Mouse (Mus musculus) kidney, embryonic 16.5 days (tissue): ENCODE data around the gene Clec16a. TPM values are rescaled to one million over a fixed set of nuclear protein-coding genes. Genes with fewer than 3 reads are reported as not detected.

Experiments
- ATAC-seq: fragments of 200-750 bp; cut with Nextera tagmentation; 2 replicates; pipeline ENCODE4 v1.8.0; 2017; ENCODE audit warnings: moderate TSS enrichment; ENCODE audit not compliant: low FRiP score, low TSS enrichment
- H3K27ac ChIP-seq: fragments of 300-500 bp; sonication (generic); 2 replicates; pipeline ENCODE4 v1.5.1; 2014; ENCODE audit warnings: low read length
- H3K27me3 ChIP-seq: fragments of 300-500 bp; sonication (generic); 2 replicates; pipeline ENCODE4 v1.6.1; 2014; ENCODE audit warnings: low read length, control low read depth, mixed read lengths; ENCODE audit not compliant: insufficient read depth
- H3K36me3 ChIP-seq: fragments of 300-500 bp; sonication (generic); 2 replicates; pipeline ENCODE4 v1.6.1; 2014; ENCODE audit warnings: low read length, control low read depth, mixed read lengths; ENCODE audit not compliant: insufficient read depth
- H3K4me1 ChIP-seq: fragments of 300-500 bp; sonication (generic); 2 replicates; pipeline ENCODE4 v1.6.1; 2014; ENCODE audit warnings: low read length, control low read depth, mixed read lengths; ENCODE audit not compliant: insufficient read depth
- H3K4me2 ChIP-seq: fragments of 300-500 bp; sonication (generic); replicated peaks from 2 replicates; pipeline ENCODE4 v1.6.1; 2014; ENCODE audit warnings: low read depth, low read length
- H3K4me3 ChIP-seq: fragments of 300-500 bp; sonication (generic); 2 replicates; pipeline ENCODE4 v1.5.1; 2014; ENCODE audit warnings: mild to moderate bottlenecking, low read length
- H3K9ac ChIP-seq: fragments of 300-500 bp; sonication (generic); replicated peaks from 2 replicates; pipeline ENCODE4 v1.6.1; 2014; ENCODE audit warnings: low read length
- H3K9me3 ChIP-seq: fragments of 300-500 bp; sonication (generic); 2 replicates; pipeline ENCODE4 v1.6.1; 2016; ENCODE audit warnings: low read length, control low read depth
- WGBS: fragments of 180-500 bp; shearing (Covaris S2); extraction: QIAGEN DNeasy Blood & Tissue Kit; methylation state at CpG from one replicate; pipeline ENCODE4 v1.1.7; 2014; 5-methylcytosine and 5-hydroxymethylcytosine counted together
- polyA plus RNA-seq: library from polyadenylated mRNA; unstranded; fragments of >200 nt; fragmentation: Nextera tagmentation; extraction: Ambion mirVana; gene quantifications from 2 replicates; pipeline ENCODE4 v1.2.1, GENCODE M21; 2015

Clec16a gene
- polyA plus RNA-seq, result 32.1 and 35.6 TPM in 2 replicates

GRCm38 (mm10) chr16:10544995-10545622 is at the start of gene Clec16a:
TSS of gene Clec16a (plus strand) at chr16:10545339.
- peaks cover 42% of the 10 kb centered on the region for H3K4me1 ChIP-seq
- H3K4me3 ChIP-seq, result peak within 1 kb of the TSS; percentile 89
- H3K27me3 ChIP-seq, result no peaks in the 10 kb centered on the region
- no peaks in the 10 kb centered on the region for H3K36me3 ChIP-seq
- WGBS, result under 1% methylated on average over 58 of the region's 58 CpGs
- H3K27ac ChIP-seq, result 0 out of 2 replicates have a peak within 1 kb of the TSS, but pooled peaks have one; percentile 56
- peak; percentile 90 for ATAC-seq
- no peaks in the 10 kb centered on the region for H3K9me3 ChIP-seq
- peak within 1 kb of the TSS; percentile 77 for H3K4me2 ChIP-seq
- H3K9ac ChIP-seq, result peak within 1 kb of the TSS; percentile 88

GRCm38 (mm10) chr16:10495824-10496298 is 49.3 kb upstream of the Clec16a start:
- no peak overlapping the region for H3K4me3 ChIP-seq
- H3K4me2 ChIP-seq, result no peak overlapping the region
- H3K27ac ChIP-seq, result peak overlapping the region; percentile 71
- H3K9me3 ChIP-seq, result no peaks in the 10 kb centered on the region
- H3K9ac ChIP-seq, result no peak overlapping the region
- no peaks in the 10 kb centered on the region for H3K27me3 ChIP-seq
- 35% methylated on average over 2 of the region's 2 CpGs for WGBS
- H3K4me1 ChIP-seq, result peaks cover 8% of the 10 kb centered on the region; the same call in 1 of the 2 replicates
- ATAC-seq, result peak; percentile 94
- no peaks in the 10 kb centered on the region for H3K36me3 ChIP-seq

- H3K9ac ChIP-seq, result no peak overlapping the region
- no peaks in the 10 kb centered on the region for H3K27me3 ChIP-seq
- no peaks in the 10 kb centered on the region for H3K36me3 ChIP-seq
- H3K27ac ChIP-seq, result no peak overlapping the region
- no peak for ATAC-seq
- H3K4me1 ChIP-seq, result peaks cover 8% of the 10 kb centered on the region; the same call in 1 of the 2 replicates
- no peak overlapping the region for H3K4me3 ChIP-seq
- WGBS, result 68% methylated on average over 5 of the region's 5 CpGs
- H3K4me2 ChIP-seq, result no peak overlapping the region
- no peaks in the 10 kb centered on the region for H3K9me3 ChIP-seq
Observed at GRCm38 (mm10) chr16:10498096-10498602, 47.0 kb upstream of the Clec16a start.

GRCm38 (mm10) chr16:10499122-10499521 is 46.0 kb upstream of the Clec16a start:
- Histone ChIP-seq H3K27me3 (no peaks in the 10 kb centered on the region), H3K9me3 (no peaks in the 10 kb centered on the region), H3K4me1 (peaks cover 8% of the 10 kb centered on the region; the same call in 1 of the 2 replicates), H3K9ac (no peak overlapping the region), H3K4me2 (no peak overlapping the region), H3K27ac (no peak overlapping the region), H3K4me3 (no peak overlapping the region), H3K36me3 (no peaks in the 10 kb centered on the region)
- WGBS, result 52% methylated on average over 1 of the region's 1 CpGs
- ATAC-seq, result no peak

GRCm38 (mm10) chr16:10501865-10502264 is 43.3 kb upstream of the Clec16a start:
- Histone ChIP-seq H3K4me2 (no peak overlapping the region), H3K4me3 (no peak overlapping the region), H3K27ac (no peak overlapping the region), H3K9ac (no peak overlapping the region), H3K9me3 (no peaks in the 10 kb centered on the region), H3K27me3 (no peaks in the 10 kb centered on the region), H3K36me3 (no peaks in the 10 kb centered on the region), H3K4me1 (no peaks in the 10 kb centered on the region)
- peak; percentile 52; the same call in 1 of the 2 replicates for ATAC-seq
- 10% methylated on average over 8 of the region's 8 CpGs for WGBS

- Histone ChIP-seq H3K4me3 (no peak overlapping the region), H3K4me1 (no peaks in the 10 kb centered on the region), H3K9me3 (no peaks in the 10 kb centered on the region), H3K4me2 (no peak overlapping the region), H3K9ac (no peak overlapping the region), H3K36me3 (no peaks in the 10 kb centered on the region), H3K27me3 (no peaks in the 10 kb centered on the region), H3K27ac (no peak overlapping the region)
- 62% methylated on average over 2 of the region's 2 CpGs for WGBS
- no peak for ATAC-seq
Observed at GRCm38 (mm10) chr16:10503058-10503457, 42.1 kb upstream of the Clec16a start.

GRCm38 (mm10) chr16:10507445-10507844 is 37.7 kb upstream of the Clec16a start:
- Histone ChIP-seq H3K4me2 (no peak overlapping the region), H3K27ac (no peak overlapping the region), H3K27me3 (no peaks in the 10 kb centered on the region), H3K9ac (no peak overlapping the region), H3K4me1 (0 out of 2 replicates have a peak, but pooled peaks cover 6% of the 10 kb centered on the region), H3K36me3 (no peaks in the 10 kb centered on the region), H3K9me3 (no peaks in the 10 kb centered on the region), H3K4me3 (no peak overlapping the region)
- WGBS, result 69% methylated on average over 4 of the region's 4 CpGs
- ATAC-seq, result no peak

GRCm38 (mm10) chr16:10508691-10509090 is 36.4 kb upstream of the Clec16a start:
- WGBS, result 36% methylated on average over 6 of the region's 6 CpGs
- no peak overlapping the region for H3K9ac ChIP-seq
- no peak overlapping the region for H3K4me2 ChIP-seq
- no peak overlapping the region for H3K27ac ChIP-seq
- H3K4me1 ChIP-seq, result 0 out of 2 replicates have a peak, but pooled peaks cover 6% of the 10 kb centered on the region
- no peaks in the 10 kb centered on the region for H3K9me3 ChIP-seq
- H3K27me3 ChIP-seq, result no peaks in the 10 kb centered on the region
- H3K4me3 ChIP-seq, result no peak overlapping the region
- no peaks in the 10 kb centered on the region for H3K36me3 ChIP-seq
- peak; percentile 39; the same call in 1 of the 2 replicates for ATAC-seq

GRCm38 (mm10) chr16:10510477-10511133 is 34.5 kb upstream of the Clec16a start:
- no peaks in the 10 kb centered on the region for H3K9me3 ChIP-seq
- WGBS, result 44% methylated on average over 14 of the region's 14 CpGs
- H3K4me1 ChIP-seq, result 0 out of 2 replicates have a peak, but pooled peaks cover 6% of the 10 kb centered on the region
- H3K4me2 ChIP-seq, result no peak overlapping the region
- no peak overlapping the region for H3K4me3 ChIP-seq
- H3K27me3 ChIP-seq, result no peaks in the 10 kb centered on the region
- no peaks in the 10 kb centered on the region for H3K36me3 ChIP-seq
- peak; percentile 21; the same call in 1 of the 2 replicates for ATAC-seq
- H3K27ac ChIP-seq, result no peak overlapping the region
- no peak overlapping the region for H3K9ac ChIP-seq
